Mouse (Mus musculus) brain, embryonic 14.5 days (tissue): ENCODE measurements around the gene Wdr53.

Experiments used
- CTCF ChIP-seq: fragments of 200-500 bp; IDR thresholded peaks from 2 replicates; pipeline ENCODE4 v1.5.1; 2012; ENCODE audit warnings: inconsistent platforms, mild to moderate bottlenecking, moderate library complexity, borderline replicate concordance; ENCODE audit not compliant: insufficient read depth, insufficient read length; ENCODE audit errors: extremely low read depth
- POLR2A ChIP-seq: fragments of 200-500 bp; IDR thresholded peaks from 2 replicates; pipeline ENCODE4 v1.6.1; 2012; ENCODE audit warnings: mild to moderate bottlenecking, inconsistent platforms, borderline replicate concordance; ENCODE audit not compliant: poor library complexity, insufficient read depth, insufficient read length, severe bottlenecking; ENCODE audit errors: extremely low read depth

GRCm38 (mm10) chr16:32243901-32244300 is 3.1 kb upstream of the Wdr53 start:
- no peak for TF ChIP-seq CTCF
- TF ChIP-seq POLR2A, result no peak
